Mouse (Mus musculus) hindbrain, embryonic 16.5 days (tissue): Measurements from ENCODE around the gene Med27. TPM values are rescaled to one million over a fixed set of nuclear protein-coding genes. Genes with fewer than 3 reads are reported as not detected.

Experiments
- ATAC-seq: fragments of 200-750 bp; cut with Nextera tagmentation; 2 replicates; pipeline ENCODE4 v1.8.0; 2017; ENCODE audit warnings: moderate TSS enrichment, moderate library complexity
- H3K27ac ChIP-seq: fragments of 300-500 bp; sonication (generic); 2 replicates; pipeline ENCODE4 v1.5.1; 2014; ENCODE audit warnings: low read depth, mild to moderate bottlenecking, control low read depth, low read length, moderate library complexity
- H3K27me3 ChIP-seq: fragments of 300-500 bp; sonication (generic); replicated peaks from 2 replicates; pipeline ENCODE4 v1.6.1; 2014; ENCODE audit warnings: low read length; ENCODE audit not compliant: control insufficient read depth, insufficient read depth
- H3K36me3 ChIP-seq: fragments of 300-500 bp; sonication (generic); 2 replicates; pipeline ENCODE4 v1.6.1; 2014; ENCODE audit warnings: mild to moderate bottlenecking, low read length, moderate library complexity, mixed read lengths; ENCODE audit not compliant: control insufficient read depth, insufficient read depth
- H3K4me1 ChIP-seq: fragments of 300-500 bp; sonication (generic); 2 replicates; pipeline ENCODE4 v1.6.1; 2014; ENCODE audit warnings: low read depth, low read length; ENCODE audit not compliant: control insufficient read depth, insufficient read depth
- H3K4me2 ChIP-seq: fragments of 300-500 bp; sonication (generic); 2 replicates; pipeline ENCODE4 v1.6.1; 2014; ENCODE audit warnings: mild to moderate bottlenecking, low read length, control low read depth, moderate library complexity
- H3K4me3 ChIP-seq: fragments of 300-500 bp; sonication (generic); 2 replicates; pipeline ENCODE4 v1.5.1; 2014; ENCODE audit warnings: mild to moderate bottlenecking, low read length, control low read depth, moderate library complexity
- H3K9ac ChIP-seq: fragments of 300-500 bp; sonication (generic); 2 replicates; pipeline ENCODE4 v1.6.1; 2014; ENCODE audit warnings: low read depth, mild to moderate bottlenecking, control low read depth, low read length, moderate library complexity
- H3K9me3 ChIP-seq: fragments of 300-500 bp; sonication (generic); 2 replicates; pipeline ENCODE4 v1.6.1; 2014; ENCODE audit warnings: mild to moderate bottlenecking, low read length, moderate library complexity; ENCODE audit not compliant: control insufficient read depth
- whole genome bisulfite sequencing: fragments of 180-500 bp; shearing (Covaris S2); extraction: QIAGEN DNeasy Blood & Tissue Kit; methylation state at CpG from one replicate; pipeline ENCODE4 v1.1.7; 2014; 5-methylcytosine and 5-hydroxymethylcytosine counted together
- polyA plus RNA-seq: library from polyadenylated mRNA; unstranded; fragments of >200 nt; fragmentation: Nextera tagmentation; extraction: Ambion mirVana; gene quantifications from 2 replicates; pipeline ENCODE4 v1.2.1, GENCODE M21; 2015

Med27 gene
- polyA plus RNA-seq, 1 experiment from 2014 or later: 60.2 TPM

- no peaks in the 10 kb centered on the region for H3K27me3 ChIP-seq
- H3K9me3 ChIP-seq: no peaks in the 10 kb centered on the region
- no peak overlapping the region for H3K4me3 ChIP-seq
- WGBS: 41% methylated on average over 3 of the region's 3 CpGs
- H3K4me2 ChIP-seq: no peak overlapping the region
- peaks cover 29% of the 10 kb centered on the region for H3K4me1 ChIP-seq
- no peaks in the 10 kb centered on the region for H3K36me3 ChIP-seq
- peak overlapping the region; percentile 2; the same call in 1 of the 2 replicates for H3K27ac ChIP-seq
- H3K9ac ChIP-seq: no peak overlapping the region
- ATAC-seq: no peak
Measured at GRCm38 (mm10) chr2:29465649-29466137, 119.1 kb downstream of the Med27 start.

DNA sequence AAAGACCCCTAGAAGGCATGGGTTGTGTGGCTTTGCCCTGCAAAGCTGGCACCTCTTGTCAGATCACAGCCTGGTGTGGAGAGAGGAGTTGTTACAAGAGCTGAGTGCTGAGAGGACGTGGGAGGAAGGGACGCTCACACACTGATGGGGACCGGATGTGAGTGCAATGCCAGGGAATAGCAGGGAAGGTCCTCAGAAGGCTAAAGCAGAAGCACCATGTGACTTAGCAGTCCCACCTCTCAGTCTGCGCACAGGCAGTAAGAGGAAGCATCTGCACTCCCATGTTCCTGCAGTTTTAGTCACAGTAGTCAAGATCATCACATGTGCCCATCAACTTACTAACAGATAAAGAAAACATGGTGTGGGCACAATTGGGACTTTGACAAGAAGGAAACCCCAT, 119.8 kb downstream of the Med27 start:
- Histone ChIP-seq H3K4me2 (no peak overlapping the region), H3K27ac (peak overlapping the region; percentile 19; the same call in 1 of the 2 replicates), H3K27me3 (no peaks in the 10 kb centered on the region), H3K4me1 (peaks cover 29% of the 10 kb centered on the region), H3K36me3 (no peaks in the 10 kb centered on the region), H3K9ac (no peak overlapping the region), H3K9me3 (no peaks in the 10 kb centered on the region), H3K4me3 (no peak overlapping the region)
- WGBS: 75% methylated on average over 4 of the region's 4 CpGs
- no peak for ATAC-seq

DNA sequence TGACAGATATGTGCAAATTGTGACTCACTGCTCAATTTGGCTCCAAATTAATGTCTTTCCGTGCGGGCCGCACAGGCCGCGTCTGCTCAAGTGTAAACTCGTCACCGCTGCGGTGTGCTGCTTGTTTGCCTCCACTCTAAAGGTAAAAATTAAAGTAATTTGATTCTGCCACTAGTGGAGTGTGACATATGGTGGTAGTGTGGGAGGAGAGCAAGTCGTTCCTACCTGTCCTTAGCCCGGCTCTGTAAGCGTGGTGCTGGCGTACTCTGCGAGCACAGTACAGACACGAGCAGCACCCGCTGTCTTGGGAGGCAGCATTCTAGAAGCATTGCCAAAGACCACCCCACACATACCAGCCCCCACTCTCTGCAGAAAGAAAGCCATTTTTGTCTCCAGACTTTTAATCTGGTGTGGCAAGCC, 121.9 kb downstream of the Med27 start:
- H3K27me3 ChIP-seq: no peaks in the 10 kb centered on the region
- H3K36me3 ChIP-seq: no peaks in the 10 kb centered on the region
- H3K4me3 ChIP-seq: no peak overlapping the region
- H3K4me1 ChIP-seq: peaks cover 29% of the 10 kb centered on the region
- no peak overlapping the region for H3K4me2 ChIP-seq
- no peaks in the 10 kb centered on the region for H3K9me3 ChIP-seq
- no peak overlapping the region for H3K9ac ChIP-seq
- ATAC-seq: peak; percentile 75
- H3K27ac ChIP-seq: peak overlapping the region; percentile 26; the same call in 1 of the 2 replicates
- 55% methylated on average over 15 of the region's 15 CpGs for WGBS

GRCm38 (mm10) chr2:29472952-29473437, 126.4 kb downstream of the Med27 start:
- ATAC-seq: no peak
- Histone ChIP-seq H3K9me3 (no peaks in the 10 kb centered on the region), H3K4me1 (peaks cover 13% of the 10 kb centered on the region), H3K4me2 (no peak overlapping the region), H3K4me3 (no peak overlapping the region), H3K27ac (no peak overlapping the region), H3K9ac (no peak overlapping the region), H3K27me3 (no peaks in the 10 kb centered on the region), H3K36me3 (no peaks in the 10 kb centered on the region)
- WGBS: 78% methylated on average over 4 of the region's 4 CpGs

GRCm38 (mm10) chr2:29473907-29474306, 127.3 kb downstream of the Med27 start:
- H3K4me1 ChIP-seq: peaks cover 4% of the 10 kb centered on the region
- no peak overlapping the region for H3K4me3 ChIP-seq
- no peak overlapping the region for H3K4me2 ChIP-seq
- no peaks in the 10 kb centered on the region for H3K9me3 ChIP-seq
- WGBS: 29% methylated on average over 2 of the region's 2 CpGs
- ATAC-seq: no peak
- H3K27me3 ChIP-seq: no peaks in the 10 kb centered on the region
- H3K27ac ChIP-seq: no peak overlapping the region
- no peak overlapping the region for H3K9ac ChIP-seq
- no peaks in the 10 kb centered on the region for H3K36me3 ChIP-seq

- Histone ChIP-seq H3K9ac (no peak overlapping the region), H3K4me1 (peaks cover 2% of the 10 kb centered on the region; the same call in 1 of the 2 replicates), H3K4me3 (no peak overlapping the region), H3K27me3 (no peaks in the 10 kb centered on the region), H3K4me2 (no peak overlapping the region), H3K9me3 (no peaks in the 10 kb centered on the region), H3K36me3 (no peaks in the 10 kb centered on the region), H3K27ac (no peak overlapping the region)
- no peak for ATAC-seq
- 96% methylated on average over 1 of the region's 1 CpGs for WGBS
Measured at GRCm38 (mm10) chr2:29476702-29477101, 130.1 kb downstream of the Med27 start.

DNA sequence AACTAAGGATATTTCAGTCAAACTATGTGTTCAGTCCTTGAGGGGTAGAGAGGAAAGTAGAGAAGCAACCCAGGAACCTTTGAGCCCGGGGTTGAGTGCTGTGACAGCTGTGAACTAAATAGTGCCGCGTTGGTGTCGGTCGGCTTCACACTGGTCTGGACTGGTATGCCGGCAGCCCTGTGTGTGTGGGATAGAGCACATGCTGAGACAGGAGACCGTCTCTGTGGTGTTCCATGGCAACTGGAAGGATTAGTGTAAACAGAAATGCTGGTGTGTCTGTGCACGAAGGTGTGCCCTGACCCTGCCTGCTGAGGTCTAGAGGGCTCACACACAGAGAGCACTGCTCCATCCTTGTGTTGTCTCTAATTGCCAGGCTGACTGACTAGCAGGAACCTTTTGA, 135.2 kb downstream of the Med27 start:
- Histone ChIP-seq H3K9me3 (no peaks in the 10 kb centered on the region), H3K36me3 (no peaks in the 10 kb centered on the region), H3K4me2 (no peak overlapping the region), H3K4me1 (peaks cover 5% of the 10 kb centered on the region), H3K27me3 (no peaks in the 10 kb centered on the region), H3K4me3 (no peak overlapping the region), H3K9ac (no peak overlapping the region), H3K27ac (no peak overlapping the region)
- ATAC-seq: peak; percentile 58; the same call in 1 of the 2 replicates
- whole genome bisulfite sequencing: 30% methylated on average over 8 of the region's 8 CpGs

- ATAC-seq: no peak
- Histone ChIP-seq H3K4me2 (no peak overlapping the region), H3K36me3 (no peaks in the 10 kb centered on the region), H3K9ac (no peak overlapping the region), H3K4me1 (peaks cover 5% of the 10 kb centered on the region), H3K27me3 (no peaks in the 10 kb centered on the region), H3K9me3 (no peaks in the 10 kb centered on the region), H3K4me3 (no peak overlapping the region), H3K27ac (no peak overlapping the region)
- WGBS: 48% methylated on average over 9 of the region's 9 CpGs
Measured at GRCm38 (mm10) chr2:29482979-29483718, 136.5 kb downstream of the Med27 start.

GRCm38 (mm10) chr2:29485519-29485918, 138.9 kb downstream of the Med27 start:
- Histone ChIP-seq H3K9me3 (no peaks in the 10 kb centered on the region), H3K4me2 (no peak overlapping the region), H3K4me1 (peaks cover 11% of the 10 kb centered on the region), H3K36me3 (no peaks in the 10 kb centered on the region), H3K4me3 (no peak overlapping the region), H3K27me3 (no peaks in the 10 kb centered on the region), H3K9ac (no peak overlapping the region), H3K27ac (no peak overlapping the region)
- no peak for ATAC-seq
- WGBS: 75% methylated on average over 2 of the region's 2 CpGs
